Mouse (Mus musculus): ENCODE measurements around the gene Chst11. TPM values are rescaled to one million over a fixed set of nuclear protein-coding genes. Genes with fewer than 3 reads are reported as not detected.

The Chst11 gene
- polyA plus RNA-seq, 1 experiment from 2014 or later: 1.2 TPM

- no peaks in the 10 kb centered on the region for H3K27me3 ChIP-seq (ENCODE audit: control insufficient read depth, insufficient read depth, low read depth, low read length)
- H3K36me3 ChIP-seq (ENCODE audit: control insufficient read depth, insufficient read depth, low read length): no peaks in the 10 kb centered on the region
- H3K9me3 ChIP-seq (ENCODE audit: control insufficient read depth, low read length): no peaks in the 10 kb centered on the region
- H3K4me1 ChIP-seq (replicated peaks; ENCODE audit: control insufficient read depth, insufficient read depth, low read length): peaks cover 15% of the 10 kb centered on the region
- no peak overlapping the region for H3K4me2 ChIP-seq (ENCODE audit: low read depth, low read length)
- no peak for ATAC-seq (ENCODE audit: low read depth)
- no peak overlapping the region for H3K4me3 ChIP-seq (ENCODE audit: low read length)
- no peak overlapping the region for H3K9ac ChIP-seq (ENCODE audit: low read length)
- no peak overlapping the region for H3K27ac ChIP-seq (ENCODE audit: low read length)
- WGBS: 89% methylated on average over 2 of the region's 2 CpGs
Observed at GRCm38 (mm10) chr10:83000721-83001120, 15.4 kb downstream of the Chst11 start.

GRCm38 (mm10) chr10:83003899-83004298 is 18.6 kb downstream of the Chst11 start:
- Histone ChIP-seq H3K36me3 (ENCODE audit: control insufficient read depth, insufficient read depth, low read length) (no peaks in the 10 kb centered on the region), H3K4me3 (ENCODE audit: low read length) (no peak overlapping the region), H3K9me3 (ENCODE audit: control insufficient read depth, low read length) (peaks cover 2% of the 10 kb centered on the region; the same call in 1 of the 2 replicates), H3K4me2 (ENCODE audit: low read depth, low read length) (no peak overlapping the region), H3K27me3 (ENCODE audit: control insufficient read depth, insufficient read depth, low read depth, low read length) (no peaks in the 10 kb centered on the region), H3K9ac (ENCODE audit: low read length) (no peak overlapping the region), H3K27ac (ENCODE audit: low read length) (no peak overlapping the region), H3K4me1 (replicated peaks; ENCODE audit: control insufficient read depth, insufficient read depth, low read length) (peaks cover 15% of the 10 kb centered on the region)
- ATAC-seq (ENCODE audit: low read depth): no peak
- WGBS: 82% methylated on average over 7 of the region's 7 CpGs

- Histone ChIP-seq H3K27me3 (ENCODE audit: control insufficient read depth, insufficient read depth, low read depth, low read length) (no peaks in the 10 kb centered on the region), H3K9me3 (ENCODE audit: control insufficient read depth, low read length) (peaks cover 2% of the 10 kb centered on the region; the same call in 1 of the 2 replicates), H3K27ac (ENCODE audit: low read length) (no peak overlapping the region), H3K4me2 (ENCODE audit: low read depth, low read length) (no peak overlapping the region), H3K9ac (ENCODE audit: low read length) (no peak overlapping the region), H3K4me1 (replicated peaks; ENCODE audit: control insufficient read depth, insufficient read depth, low read length) (peaks cover 15% of the 10 kb centered on the region), H3K36me3 (ENCODE audit: control insufficient read depth, insufficient read depth, low read length) (no peaks in the 10 kb centered on the region), H3K4me3 (ENCODE audit: low read length) (no peak overlapping the region)
- 30% methylated on average over 9 of the region's 9 CpGs for WGBS
- peak; percentile 80 for ATAC-seq (ENCODE audit: low read depth)
Observed at GRCm38 (mm10) chr10:83004389-83004788, 19.1 kb downstream of the Chst11 start.

GRCm38 (mm10) chr10:83005003-83005402 is 19.7 kb downstream of the Chst11 start:
- Histone ChIP-seq H3K27ac (ENCODE audit: low read length) (peak overlapping the region; percentile 70; the same call in 1 of the 2 replicates), H3K4me2 (ENCODE audit: low read depth, low read length) (peak overlapping the region; percentile 22; the same call in 1 of the 2 replicates), H3K9ac (ENCODE audit: low read length) (no peak overlapping the region), H3K27me3 (ENCODE audit: control insufficient read depth, insufficient read depth, low read depth, low read length) (no peaks in the 10 kb centered on the region), H3K9me3 (ENCODE audit: control insufficient read depth, low read length) (peaks cover 2% of the 10 kb centered on the region; the same call in 1 of the 2 replicates), H3K36me3 (ENCODE audit: control insufficient read depth, insufficient read depth, low read length) (no peaks in the 10 kb centered on the region), H3K4me1 (replicated peaks; ENCODE audit: control insufficient read depth, insufficient read depth, low read length) (peaks cover 15% of the 10 kb centered on the region), H3K4me3 (ENCODE audit: low read length) (no peak overlapping the region)
- WGBS: 57% methylated on average over 4 of the region's 4 CpGs
- no peak for ATAC-seq (ENCODE audit: low read depth)

GRCm38 (mm10) chr10:83006258-83006657 is 21.0 kb downstream of the Chst11 start:
- Histone ChIP-seq H3K27ac (ENCODE audit: low read length) (no peak overlapping the region), H3K4me3 (ENCODE audit: low read length) (no peak overlapping the region), H3K27me3 (ENCODE audit: control insufficient read depth, insufficient read depth, low read depth, low read length) (no peaks in the 10 kb centered on the region), H3K4me1 (replicated peaks; ENCODE audit: control insufficient read depth, insufficient read depth, low read length) (peaks cover 15% of the 10 kb centered on the region), H3K4me2 (ENCODE audit: low read depth, low read length) (no peak overlapping the region), H3K9me3 (ENCODE audit: control insufficient read depth, low read length) (peaks cover 2% of the 10 kb centered on the region; the same call in 1 of the 2 replicates), H3K9ac (ENCODE audit: low read length) (no peak overlapping the region), H3K36me3 (ENCODE audit: control insufficient read depth, insufficient read depth, low read length) (no peaks in the 10 kb centered on the region)
- no peak for ATAC-seq (ENCODE audit: low read depth)
- WGBS: 88% methylated on average over 8 of the region's 8 CpGs

GRCm38 (mm10) chr10:83013984-83014383 is 28.7 kb downstream of the Chst11 start:
- Histone ChIP-seq H3K4me2 (ENCODE audit: low read depth, low read length) (no peak overlapping the region), H3K9me3 (ENCODE audit: control insufficient read depth, low read length) (no peaks in the 10 kb centered on the region), H3K4me1 (replicated peaks; ENCODE audit: control insufficient read depth, insufficient read depth, low read length) (no peaks in the 10 kb centered on the region), H3K4me3 (ENCODE audit: low read length) (no peak overlapping the region), H3K36me3 (ENCODE audit: control insufficient read depth, insufficient read depth, low read length) (no peaks in the 10 kb centered on the region), H3K27ac (ENCODE audit: low read length) (no peak overlapping the region), H3K9ac (ENCODE audit: low read length) (no peak overlapping the region), H3K27me3 (ENCODE audit: control insufficient read depth, insufficient read depth, low read depth, low read length) (no peaks in the 10 kb centered on the region)
- WGBS: 56% methylated on average over 4 of the region's 4 CpGs
- no peak for ATAC-seq (ENCODE audit: low read depth)

- H3K4me1 ChIP-seq (replicated peaks; ENCODE audit: control insufficient read depth, insufficient read depth, low read length): no peaks in the 10 kb centered on the region
Observed at GRCm38 (mm10) chr10:83015919-83016318, 30.6 kb downstream of the Chst11 start.

GRCm38 (mm10) chr10:83016779-83017178 is 31.5 kb downstream of the Chst11 start:
- no peak for ATAC-seq (ENCODE audit: low read depth)

More at GRCm38 (mm10) chr10:83015919-83016318, 30.6 kb downstream of the Chst11 start:
- Histone ChIP-seq H3K9ac (ENCODE audit: low read length) (no peak overlapping the region), H3K4me3 (ENCODE audit: low read length) (no peak overlapping the region), H3K9me3 (ENCODE audit: control insufficient read depth, low read length) (no peaks in the 10 kb centered on the region), H3K4me2 (ENCODE audit: low read depth, low read length) (no peak overlapping the region), H3K27ac (ENCODE audit: low read length) (no peak overlapping the region), H3K36me3 (ENCODE audit: control insufficient read depth, insufficient read depth, low read length) (no peaks in the 10 kb centered on the region), H3K27me3 (ENCODE audit: control insufficient read depth, insufficient read depth, low read depth, low read length) (no peaks in the 10 kb centered on the region)
- no peak for ATAC-seq (ENCODE audit: low read depth)
- 83% methylated on average over 3 of the region's 3 CpGs for WGBS

GRCm38 (mm10) chr10:83017760-83018498 is 32.6 kb downstream of the Chst11 start:
- Histone ChIP-seq H3K4me3 (ENCODE audit: low read length) (no peak overlapping the region), H3K27ac (ENCODE audit: low read length) (no peak overlapping the region), H3K36me3 (ENCODE audit: control insufficient read depth, insufficient read depth, low read length) (no peaks in the 10 kb centered on the region), H3K27me3 (ENCODE audit: control insufficient read depth, insufficient read depth, low read depth, low read length) (no peaks in the 10 kb centered on the region), H3K4me2 (ENCODE audit: low read depth, low read length) (no peak overlapping the region), H3K4me1 (replicated peaks; ENCODE audit: control insufficient read depth, insufficient read depth, low read length) (no peaks in the 10 kb centered on the region), H3K9ac (ENCODE audit: low read length) (no peak overlapping the region), H3K9me3 (ENCODE audit: control insufficient read depth, low read length) (no peaks in the 10 kb centered on the region)
- no peak for ATAC-seq (ENCODE audit: low read depth)
- 54% methylated on average over 21 of the region's 21 CpGs for WGBS

More at GRCm38 (mm10) chr10:83016779-83017178, 31.5 kb downstream of the Chst11 start:
- no peaks in the 10 kb centered on the region for H3K36me3 ChIP-seq (ENCODE audit: control insufficient read depth, insufficient read depth, low read length)
- H3K27ac ChIP-seq (ENCODE audit: low read length): no peak overlapping the region
- H3K4me3 ChIP-seq (ENCODE audit: low read length): no peak overlapping the region
- 68% methylated on average over 13 of the region's 13 CpGs for WGBS
- no peaks in the 10 kb centered on the region for H3K9me3 ChIP-seq (ENCODE audit: control insufficient read depth, low read length)
- no peak overlapping the region for H3K4me2 ChIP-seq (ENCODE audit: low read depth, low read length)
- no peaks in the 10 kb centered on the region for H3K27me3 ChIP-seq (ENCODE audit: control insufficient read depth, insufficient read depth, low read depth, low read length)
- no peak overlapping the region for H3K9ac ChIP-seq (ENCODE audit: low read length)
- no peaks in the 10 kb centered on the region for H3K4me1 ChIP-seq (replicated peaks; ENCODE audit: control insufficient read depth, insufficient read depth, low read length)
